Mouse (Mus musculus) mature B cell (primary cell): ENCODE results near the gene Rad51b.

Experiments
- in situ Hi-C: fragments of 300-500 bp; cut with MboI; formaldehyde crosslinking; loops from 2 replicates; pipeline ENCODE4 v1.14.3; 2019

Gene Rad51b

GRCm38 (mm10) chr12:79647976-79648375 is 350.9 kb downstream of the Rad51b start:
- in situ Hi-C loops = loop anchor here (5.0 kb wide), 1 partner anchor 44 kb away; no protein-coding TSS in a partner anchor

DNA sequence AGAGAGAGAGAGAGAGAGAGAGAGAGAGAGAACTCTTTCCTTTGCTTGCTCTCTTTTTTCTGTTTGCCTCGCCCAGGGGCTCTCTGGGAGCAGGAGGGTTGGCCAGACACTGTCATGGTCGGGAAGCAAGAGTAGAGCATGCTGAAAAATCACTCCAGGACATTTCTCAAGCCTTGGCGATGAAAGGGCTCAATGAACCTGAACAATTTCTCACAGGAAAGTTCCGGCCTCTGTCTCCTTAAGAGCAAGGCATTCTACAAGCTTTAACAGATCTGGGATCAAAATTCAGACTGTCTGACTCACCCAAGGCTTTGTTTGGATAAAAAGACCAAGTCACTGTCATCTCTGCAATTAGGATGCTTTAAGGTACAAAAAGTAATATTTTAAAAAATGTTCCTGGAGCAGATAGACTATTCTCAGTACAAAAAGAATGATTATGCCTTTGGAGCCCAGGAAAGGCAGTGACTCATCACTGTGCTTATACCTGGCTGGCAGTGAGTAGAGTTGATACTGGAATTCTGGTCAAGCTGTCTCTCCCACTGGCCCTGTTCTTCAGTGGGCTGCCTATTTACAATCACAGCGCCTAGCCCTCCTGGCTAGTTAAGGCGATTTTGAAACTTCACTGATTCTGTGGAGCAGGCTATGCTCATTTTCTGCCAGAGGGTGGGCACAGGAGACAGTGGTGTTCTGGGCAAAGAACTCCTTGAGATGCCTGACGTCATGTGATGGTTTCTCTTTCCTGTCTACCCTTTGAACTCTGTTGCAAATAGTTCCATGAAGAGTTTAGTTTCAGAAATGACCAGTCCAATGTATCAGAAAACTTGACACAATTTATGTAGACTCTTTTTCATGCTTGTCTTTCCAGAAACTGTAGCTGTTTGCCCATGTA is 352.0 kb downstream of the Rad51b start:
- in situ Hi-C loops = loop anchor here (5.0 kb wide), 1 partner anchor 43 kb away; no protein-coding TSS in a partner anchor

GRCm38 (mm10) chr12:79649796-79650195 is 352.7 kb downstream of the Rad51b start:
- in situ Hi-C loops = loop anchor here (5.0 kb wide), 1 partner anchor 43 kb away; no protein-coding TSS in a partner anchor

- in situ Hi-C loops = no loop called here
Measured at GRCm38 (mm10) chr12:79655138-79655537, 358.1 kb downstream of the Rad51b start.

GRCm38 (mm10) chr12:79658861-79659260 is 361.8 kb downstream of the Rad51b start:
- in situ Hi-C loops = no loop called here

- in situ Hi-C loops = no loop called here
Measured at GRCm38 (mm10) chr12:79661270-79661669, 364.2 kb downstream of the Rad51b start.

GRCm38 (mm10) chr12:79663131-79663892 is 366.2 kb downstream of the Rad51b start:
- in situ Hi-C loops = no loop called here

GRCm38 (mm10) chr12:79663893-79664574 is 367.0 kb downstream of the Rad51b start:
- in situ Hi-C loops = no loop called here

- in situ Hi-C loops = no loop called here
Measured at GRCm38 (mm10) chr12:79674846-79675439, 377.9 kb downstream of the Rad51b start.

- in situ Hi-C loops = no loop called here
Measured at GRCm38 (mm10) chr12:79675440-79676176, 378.5 kb downstream of the Rad51b start.

DNA sequence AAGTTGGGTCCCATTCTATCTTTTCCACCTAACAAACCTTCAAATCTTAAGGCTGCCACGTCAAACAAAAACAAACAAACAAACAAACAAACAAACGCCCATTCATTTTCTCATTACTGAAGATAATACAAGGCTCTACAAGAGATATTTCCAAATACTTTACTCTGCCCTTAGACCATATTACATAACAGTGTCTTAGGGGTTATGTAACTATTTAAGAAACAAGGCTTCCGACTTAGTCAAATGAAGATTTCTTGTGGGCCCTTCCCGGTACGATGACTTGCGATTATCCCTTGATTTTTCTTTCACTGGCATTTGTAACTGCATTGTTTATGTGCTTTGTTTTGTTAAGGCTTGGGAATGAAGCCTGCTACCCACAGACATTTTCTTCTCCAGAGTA is 379.2 kb downstream of the Rad51b start:
- in situ Hi-C loops = no loop called here

DNA sequence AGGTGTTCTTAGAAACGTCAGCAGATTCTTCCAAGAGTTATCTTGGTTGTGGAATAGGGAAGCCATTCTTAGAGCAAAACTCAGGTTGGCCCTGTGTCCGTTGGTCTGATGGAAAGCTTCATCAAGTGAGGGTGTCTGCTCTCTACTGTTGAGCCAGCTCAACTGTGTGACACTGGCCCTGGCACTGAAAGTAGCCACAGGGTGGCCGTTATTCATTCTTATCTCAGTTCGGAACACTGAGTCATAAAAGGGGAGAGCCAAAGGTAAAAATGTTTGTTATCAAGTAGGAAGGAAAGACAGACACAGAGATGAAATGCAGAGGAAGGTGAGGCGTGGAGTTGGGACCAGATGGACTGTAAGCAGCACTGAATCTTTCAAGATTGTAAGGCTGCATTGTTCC is 379.8 kb downstream of the Rad51b start:
- in situ Hi-C loops = no loop called here

- in situ Hi-C loops = no loop called here
Measured at GRCm38 (mm10) chr12:79679251-79679901, 382.3 kb downstream of the Rad51b start.

DNA sequence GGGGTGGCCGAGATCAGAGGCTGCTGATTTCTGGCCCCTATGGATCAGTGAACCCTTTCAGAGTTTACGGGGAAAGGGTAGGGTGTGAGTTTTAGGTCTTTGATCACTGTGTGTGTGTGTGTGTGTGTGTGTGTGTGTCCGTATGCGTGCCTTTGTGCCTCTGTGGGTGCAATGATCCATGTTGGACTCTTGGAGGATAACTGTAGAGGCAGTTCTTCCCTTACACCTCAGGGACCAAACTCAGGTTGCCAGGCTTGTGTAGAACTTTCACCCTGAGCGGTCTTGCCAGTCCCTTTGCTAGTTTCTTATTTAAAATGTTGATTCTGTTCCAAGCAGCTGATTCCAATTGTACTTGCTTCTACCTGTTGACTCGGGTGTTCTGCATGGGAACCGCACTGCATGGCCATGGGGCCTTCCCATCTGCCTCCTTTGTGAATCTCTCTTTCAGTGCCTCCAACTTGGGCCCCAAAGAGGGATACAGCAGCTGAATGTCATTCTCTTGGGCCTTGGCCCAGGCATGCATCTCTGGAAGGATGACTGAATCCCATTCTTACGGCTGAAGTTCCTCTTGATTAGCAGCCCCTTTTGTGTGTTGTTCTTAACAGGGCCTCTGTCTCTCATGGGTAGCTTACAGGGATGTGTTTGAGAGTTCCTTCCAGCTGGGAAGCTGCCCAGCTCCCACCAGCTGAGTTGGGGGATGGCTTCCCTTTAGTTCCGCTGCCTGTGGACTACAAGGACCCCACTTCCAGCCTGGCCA is 383.0 kb downstream of the Rad51b start:
- in situ Hi-C loops = no loop called here

DNA sequence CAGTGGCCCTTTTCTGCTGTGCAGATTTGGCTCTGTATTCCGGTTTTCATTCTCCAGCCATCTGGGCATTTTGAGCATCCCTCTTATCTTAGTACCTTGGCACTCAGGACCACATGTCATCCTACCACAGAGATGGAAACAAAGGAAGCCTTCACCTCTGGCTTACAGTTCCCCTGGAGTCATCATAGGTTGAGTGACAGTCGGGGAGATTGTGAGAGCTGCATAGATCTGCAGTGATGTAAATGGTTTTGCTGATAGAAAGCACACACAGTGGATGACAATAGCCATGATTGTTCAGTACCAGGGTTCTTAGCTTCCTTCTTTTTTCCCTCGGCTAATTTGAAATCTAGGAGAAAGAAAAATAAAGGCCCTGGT is 383.6 kb downstream of the Rad51b start:
- in situ Hi-C loops = no loop called here

GRCm38 (mm10) chr12:79681571-79681970 is 384.5 kb downstream of the Rad51b start:
- in situ Hi-C loops = no loop called here

DNA sequence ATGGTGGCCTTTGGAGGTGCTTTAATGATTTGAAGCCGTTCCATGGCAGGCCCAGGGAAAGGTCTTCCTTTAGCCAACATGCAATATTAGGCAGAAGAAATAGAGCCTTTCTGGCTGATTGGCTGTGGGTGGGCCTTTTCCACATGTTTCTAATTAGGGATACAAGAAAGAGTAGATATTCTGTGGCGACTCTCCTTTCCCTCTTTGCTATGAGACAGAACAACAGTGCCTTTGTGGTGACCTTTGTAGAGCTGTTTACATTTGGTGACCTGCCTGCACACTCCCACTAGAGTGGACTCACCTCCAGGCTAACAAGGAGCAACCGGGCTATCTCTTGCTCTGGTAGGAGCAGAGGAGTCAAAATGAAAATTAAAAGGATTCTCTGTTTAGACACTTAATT is 386.3 kb downstream of the Rad51b start:
- in situ Hi-C loops = no loop called here

DNA sequence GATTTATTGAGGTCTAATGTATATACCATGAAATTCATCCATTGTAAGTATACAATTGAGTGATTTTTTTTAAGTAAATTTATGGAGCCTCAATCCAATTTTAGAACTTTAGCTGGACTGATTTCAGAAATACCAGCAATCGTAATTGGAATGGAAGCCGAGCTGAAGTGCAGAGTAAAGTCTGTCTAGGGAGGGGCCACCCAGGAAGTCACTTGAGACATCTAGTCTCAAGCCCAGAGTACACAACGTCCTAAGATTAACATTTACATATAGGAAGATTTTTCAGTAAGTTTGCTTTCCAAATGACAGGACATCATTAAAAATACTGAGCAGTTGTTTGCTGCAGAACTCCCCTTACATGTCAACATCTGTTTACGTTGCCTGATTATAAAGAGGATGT is 386.7 kb downstream of the Rad51b start:
- in situ Hi-C loops = no loop called here

- in situ Hi-C loops = no loop called here
Measured at GRCm38 (mm10) chr12:79684338-79684737, 387.3 kb downstream of the Rad51b start.
